Mouse (Mus musculus) liver, postnatal 0 days (tissue): ENCODE results near the gene Adamts16.

Source experiments
- CTCF ChIP-seq: sonication (generic); IDR thresholded peaks from 2 replicates; pipeline ENCODE4 v1.5.1; 2016; ENCODE audit warnings: antibody characterized with exemption, low read depth
- EP300 ChIP-seq: IDR thresholded peaks from 2 replicates; pipeline ENCODE4 v1.6.1; 2016; ENCODE audit warnings: antibody characterized with exemption, low read depth, mild to moderate bottlenecking

DNA sequence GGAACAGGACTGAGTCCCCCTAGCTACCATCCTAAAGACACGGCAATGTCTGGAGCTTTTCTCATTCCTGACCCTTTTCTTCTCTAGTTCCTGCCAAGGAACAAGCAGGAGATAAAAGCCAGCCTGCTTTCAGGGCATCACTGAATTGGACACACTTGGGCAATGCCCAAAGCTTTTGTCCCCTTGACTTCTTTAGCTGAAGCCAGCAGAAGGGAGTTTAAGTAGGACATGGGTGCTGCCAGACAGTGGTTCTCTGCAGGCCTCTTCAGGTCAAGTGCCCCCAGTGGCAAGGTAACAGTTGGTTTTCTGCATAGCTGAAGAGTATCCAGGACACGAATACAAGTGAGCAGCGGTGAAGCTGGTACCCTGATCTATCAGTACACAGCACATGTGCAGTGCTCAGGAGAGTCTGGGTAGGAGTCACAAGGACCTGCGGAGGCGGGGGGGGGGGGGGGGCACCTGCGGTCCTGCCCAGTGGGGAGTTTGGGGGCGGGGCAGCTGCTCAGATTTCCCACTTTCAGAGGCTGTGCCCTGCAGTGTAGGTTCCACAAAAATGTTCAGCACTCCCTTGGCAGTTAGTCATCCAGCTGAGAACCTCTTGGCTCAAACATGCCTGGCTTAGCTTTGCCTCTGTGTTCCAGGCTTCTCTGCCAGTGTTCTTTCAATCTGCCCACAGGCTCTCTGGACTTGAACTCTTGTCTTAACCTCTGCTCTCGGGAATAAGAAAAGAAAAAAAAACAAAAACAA, 20.7 kb upstream of the Adamts16 start:
- TF ChIP-seq EP300 (no peak), CTCF (no peak)
